Mouse (Mus musculus) limb, embryonic 11.5 days (tissue): Measurements from ENCODE around the gene Per3. TPM values are rescaled to one million over a fixed set of nuclear protein-coding genes. Genes with fewer than 3 reads are reported as not detected.
"Not testable (repeated sequence)": the region's sequence is repeated elsewhere in the genome, so short reads cannot be mapped to it uniquely, and the experiment has no call there.

Source experiments
- ATAC-seq: fragments of 200-750 bp; cut with Nextera tagmentation; 2 replicates; pipeline ENCODE4 v1.8.0; 2017; ENCODE audit warnings: low read depth; ENCODE audit not compliant: insufficient number of reproducible peaks, low FRiP score, low TSS enrichment
- DNase-seq: peaks from one replicate; pipeline ENCODE4 v3.0.0-alpha.2; 2015; ENCODE audit warnings: low spot score
- H3K27ac ChIP-seq: fragments of 300-500 bp; sonication (generic); replicated peaks from 2 replicates; pipeline ENCODE4 v1.5.1; 2014; ENCODE audit warnings: low read depth, mild to moderate bottlenecking, low read length
- H3K27me3 ChIP-seq: fragments of 300-500 bp; sonication (generic); 2 replicates; pipeline ENCODE4 v1.6.1; 2014; ENCODE audit warnings: mild to moderate bottlenecking, low read length, mixed read lengths; ENCODE audit not compliant: control insufficient read depth, insufficient read depth
- H3K36me3 ChIP-seq: fragments of 300-500 bp; sonication (generic); 2 replicates; pipeline ENCODE4 v1.6.1; 2014; ENCODE audit warnings: mild to moderate bottlenecking, low read length, moderate library complexity, mixed read lengths; ENCODE audit not compliant: control insufficient read depth, insufficient read depth
- H3K4me1 ChIP-seq: fragments of 300-500 bp; sonication (generic); 2 replicates; pipeline ENCODE4 v1.6.1; 2014; ENCODE audit warnings: low read length, mixed read lengths; ENCODE audit not compliant: control insufficient read depth, insufficient read depth
- H3K4me2 ChIP-seq: fragments of 300-500 bp; sonication (generic); 2 replicates; pipeline ENCODE4 v1.6.1; 2014; ENCODE audit warnings: low read depth, mild to moderate bottlenecking, moderate library complexity; ENCODE audit not compliant: severe bottlenecking
- H3K4me3 ChIP-seq: fragments of 300-500 bp; sonication (generic); 2 replicates; pipeline ENCODE4 v1.5.1; 2014; ENCODE audit warnings: low read depth, low read length
- H3K9ac ChIP-seq: fragments of 300-500 bp; sonication (generic); 2 replicates; pipeline ENCODE4 v1.6.1; 2014; ENCODE audit warnings: mild to moderate bottlenecking, low read length
- H3K9me3 ChIP-seq: fragments of 300-500 bp; sonication (generic); 2 replicates; pipeline ENCODE4 v1.6.1; 2016; ENCODE audit warnings: low read length; ENCODE audit not compliant: control insufficient read depth
- WGBS: fragments of 180-500 bp; shearing (Covaris S2); extraction: QIAGEN DNeasy Blood & Tissue Kit; methylation state at CpG from one replicate; pipeline ENCODE4 v1.1.7; 2014; 5-methylcytosine and 5-hydroxymethylcytosine counted together
- polyA plus RNA-seq: library from polyadenylated mRNA; unstranded; fragments of >200 nt; fragmentation: Nextera tagmentation; extraction: Ambion mirVana; gene quantifications from 2 replicates; pipeline ENCODE4 v1.2.1, GENCODE M21; 2014

The Per3 gene
- polyA plus RNA-seq, 1 experiment from 2014 or later = 6.7 TPM

- no peak overlapping the region for H3K27ac ChIP-seq
- H3K36me3 ChIP-seq = no peaks in the 10 kb centered on the region; the same call in 1 of the 2 replicates
- WGBS = 5% methylated on average over 21 of the region's 21 CpGs
- H3K4me2 ChIP-seq = peak overlapping the region; percentile 96
- DNase-seq = no peak
- H3K4me1 ChIP-seq = peaks cover 3% of the 10 kb centered on the region; the same call in 1 of the 2 replicates
- peak overlapping the region; percentile 34; the same call in 1 of the 2 replicates for H3K9ac ChIP-seq
- H3K4me3 ChIP-seq = peak overlapping the region; percentile 47
- no peak for ATAC-seq
- no peaks in the 10 kb centered on the region for H3K27me3 ChIP-seq
- H3K9me3 ChIP-seq = no peaks in the 10 kb centered on the region
Observed at GRCm38 (mm10) chr4:151044944-151045570, 592 bp upstream of the Per3 start.

GRCm38 (mm10) chr4:151043281-151043680, 1.2 kb downstream of the Per3 start:
- ATAC-seq = no peak

GRCm38 (mm10) chr4:151041506-151041905, 3.0 kb downstream of the Per3 start:
- Histone ChIP-seq H3K27me3 (no peaks in the 10 kb centered on the region), H3K4me2 (no peak overlapping the region), H3K4me3 (no peak overlapping the region), H3K9me3 (no peaks in the 10 kb centered on the region), H3K4me1 (peaks cover 3% of the 10 kb centered on the region; the same call in 1 of the 2 replicates), H3K9ac (no peak overlapping the region), H3K27ac (no peak overlapping the region), H3K36me3 (no peaks in the 10 kb centered on the region)
- ATAC-seq (no peak), DNase-seq (no peak)
- 86% methylated on average over 5 of the region's 5 CpGs for WGBS

More at GRCm38 (mm10) chr4:151043281-151043680, 1.2 kb downstream of the Per3 start:
- Histone ChIP-seq H3K36me3 (no peaks in the 10 kb centered on the region; the same call in 1 of the 2 replicates), H3K9me3 (no peaks in the 10 kb centered on the region), H3K9ac (peak overlapping the region; percentile 70; the same call in 1 of the 2 replicates), H3K4me1 (peaks cover 3% of the 10 kb centered on the region; the same call in 1 of the 2 replicates), H3K27me3 (no peaks in the 10 kb centered on the region), H3K4me3 (peak overlapping the region; percentile 47), H3K4me2 (peak overlapping the region; percentile 96; the same call in 1 of the 2 replicates), H3K27ac (no peak overlapping the region)
- WGBS = 54% methylated on average over 5 of the region's 5 CpGs
- DNase-seq = no peak

GRCm38 (mm10) chr4:151037800-151038199, 6.7 kb downstream of the Per3 start:
- Histone ChIP-seq H3K36me3 (no peaks in the 10 kb centered on the region), H3K9me3 (no peaks in the 10 kb centered on the region), H3K4me3 (no peak overlapping the region), H3K4me2 (no peak overlapping the region), H3K9ac (no peak overlapping the region), H3K4me1 (no peaks in the 10 kb centered on the region), H3K27me3 (no peaks in the 10 kb centered on the region), H3K27ac (no peak overlapping the region)
- ATAC-seq (no peak), DNase-seq (no peak)
- 92% methylated on average over 11 of the region's 11 CpGs for WGBS

GRCm38 (mm10) chr4:151036521-151036920, 7.9 kb downstream of the Per3 start:
- H3K27ac ChIP-seq = no peak overlapping the region
- H3K36me3 ChIP-seq = no peaks in the 10 kb centered on the region
- H3K4me1 ChIP-seq = no peaks in the 10 kb centered on the region
- no peaks in the 10 kb centered on the region for H3K27me3 ChIP-seq
- no peak for DNase-seq
- 90% methylated on average over 7 of the region's 7 CpGs for WGBS
- no peak overlapping the region for H3K4me2 ChIP-seq
- H3K4me3 ChIP-seq = no peak overlapping the region
- ATAC-seq = no peak
- H3K9ac ChIP-seq = no peak overlapping the region
- no peaks in the 10 kb centered on the region for H3K9me3 ChIP-seq

- ATAC-seq (no peak), DNase-seq (peak; percentile 50)
- no peaks in the 10 kb centered on the region for H3K4me1 ChIP-seq
Observed at GRCm38 (mm10) chr4:151027001-151027400, 17.5 kb downstream of the Per3 start.

GRCm38 (mm10) chr4:151024152-151024551, 20.3 kb downstream of the Per3 start:
- Histone ChIP-seq H3K27ac (no peak overlapping the region), H3K36me3 (no peaks in the 10 kb centered on the region), H3K4me3 (no peak overlapping the region), H3K9ac (no peak overlapping the region), H3K4me1 (no peaks in the 10 kb centered on the region), H3K4me2 (no peak overlapping the region), H3K27me3 (no peaks in the 10 kb centered on the region), H3K9me3 (no peaks in the 10 kb centered on the region)
- DNase-seq = no peak
- WGBS = 89% methylated on average over 9 of the region's 9 CpGs
- no peak for ATAC-seq

More at GRCm38 (mm10) chr4:151027001-151027400, 17.5 kb downstream of the Per3 start:
- H3K9me3 ChIP-seq = no peaks in the 10 kb centered on the region
- H3K36me3 ChIP-seq = no peaks in the 10 kb centered on the region
- no peak overlapping the region for H3K9ac ChIP-seq
- no peak overlapping the region for H3K4me2 ChIP-seq
- no peak overlapping the region for H3K27ac ChIP-seq
- WGBS = 50% methylated on average over 6 of the region's 6 CpGs
- no peak overlapping the region for H3K4me3 ChIP-seq
- no peaks in the 10 kb centered on the region for H3K27me3 ChIP-seq

GRCm38 (mm10) chr4:151017356-151017755, 27.1 kb downstream of the Per3 start:
- not testable (repeated sequence) for DNase-seq, H3K27ac ChIP-seq, ATAC-seq, H3K9ac ChIP-seq, H3K27me3 ChIP-seq, H3K9me3 ChIP-seq, H3K4me1 ChIP-seq, H3K4me3 ChIP-seq, H3K36me3 ChIP-seq, H3K4me2 ChIP-seq
- WGBS = 89% methylated on average over 1 of the region's 1 CpGs
